Mouse (Mus musculus): ENCODE data around the gene Ccdc102a.

DNA sequence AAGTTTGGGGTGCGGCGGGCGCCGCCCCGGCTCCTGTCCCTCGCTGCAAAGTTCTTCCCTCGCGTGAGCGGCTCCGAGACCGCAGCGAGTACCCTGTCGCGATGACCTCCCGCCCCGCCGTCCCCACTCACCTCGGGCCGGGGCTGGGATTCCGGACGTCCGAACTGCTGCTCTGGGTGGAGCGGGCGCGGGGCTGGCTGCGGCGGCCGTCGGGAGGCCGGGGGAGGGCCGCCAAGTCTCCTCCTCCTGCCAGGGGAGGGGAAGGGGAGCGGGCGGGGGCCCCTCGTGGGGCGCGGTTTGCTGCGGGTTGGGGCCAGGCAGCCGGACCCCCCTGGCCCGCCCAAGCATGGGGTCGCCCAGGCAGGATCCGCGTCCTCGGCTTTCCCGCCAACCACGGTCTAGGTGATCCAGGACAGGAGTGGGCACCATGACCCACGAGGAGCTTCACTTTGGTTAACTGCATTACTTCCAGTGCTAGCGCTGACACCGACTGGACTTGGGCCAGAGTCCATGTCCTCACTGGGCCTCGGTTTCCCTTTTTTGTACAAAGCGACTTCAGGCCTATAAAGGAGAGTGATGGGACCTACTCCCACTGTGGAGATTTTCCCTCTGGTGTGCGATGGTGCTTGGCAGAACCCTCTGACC is at the start of gene Ccdc102a:
- no peak for TF ChIP-seq CTCF (IDR thresholded peaks at IDR 0.05; ENCODE audit: borderline replicate concordance, extremely low read depth, insufficient read depth, insufficient read length)
- TF ChIP-seq POLR2A (IDR thresholded peaks at IDR 0.05; ENCODE audit: borderline replicate concordance, extremely low read depth, insufficient read depth, insufficient read length, poor library complexity, severe bottlenecking): no peak
